Mouse (Mus musculus) erythroblast, embryonic 14.5 days (primary cell): ENCODE data around the gene Ccl26. TPM values are rescaled to one million over a fixed set of nuclear protein-coding genes. Genes with fewer than 3 reads are reported as not detected.

ENCODE experiments used
- H3K27me3 ChIP-seq: 2 replicates; pipeline ENCODE4 v1.6.1; 2012; ENCODE audit warnings: inconsistent platforms; ENCODE audit not compliant: control insufficient read depth
- H3K36me3 ChIP-seq: 2 replicates; pipeline ENCODE4 v1.6.1; 2012; ENCODE audit warnings: mild to moderate bottlenecking, inconsistent platforms; ENCODE audit not compliant: control insufficient read depth
- H3K4me1 ChIP-seq: 2 replicates; pipeline ENCODE4 v1.6.1; 2012; ENCODE audit warnings: inconsistent platforms; ENCODE audit not compliant: control insufficient read depth
- H3K4me3 ChIP-seq: replicated peaks from 2 replicates; pipeline ENCODE3; 2012; ENCODE audit warnings: moderate library complexity, mild to moderate bottlenecking, inconsistent platforms
- H3K9me3 ChIP-seq: 2 replicates; pipeline ENCODE4 v1.6.1; 2012; ENCODE audit warnings: low read length, inconsistent platforms, mixed read lengths; ENCODE audit not compliant: control insufficient read depth
- GATA1 ChIP-seq: IDR thresholded peaks from 2 replicates; pipeline ENCODE4 v1.6.1; 2012; ENCODE audit warnings: low read length, inconsistent platforms, mixed read lengths
- TAL1 ChIP-seq: IDR thresholded peaks from 3 replicates; pipeline ENCODE4 v1.6.1; 2012; ENCODE audit warnings: low read length, inconsistent platforms, mixed read lengths
- polyA plus RNA-seq: library from polyadenylated mRNA; stranded (reverse); fragments of >175 nt; gene quantifications from 2 replicates; pipeline ENCODE4 v1.2.3, GENCODE M21; 2012

Ccl26 gene
- polyA plus RNA-seq, 1 experiment: not detected

- no peak for TF ChIP-seq GATA1
- TF ChIP-seq TAL1: no peak
Observed at GRCm38 (mm10) chr5:135544865-135545797, 18.2 kb downstream of the Ccl26 start, which contains the start of gene Hip1. TSS of gene Hip1 (minus strand) at chr5:135545120.

GRCm38 (mm10) chr5:135544032-135544558, 19.3 kb downstream of the Ccl26 start:
- TF ChIP-seq GATA1: no peak
- no peak for TF ChIP-seq TAL1
- Histone ChIP-seq H3K36me3 (no peaks in the 10 kb centered on the region), H3K27me3 (peaks cover 26% of the 10 kb centered on the region), H3K4me3 (no peak overlapping the region), H3K9me3 (no peaks in the 10 kb centered on the region), H3K4me1 (peaks cover 20% of the 10 kb centered on the region)

More at GRCm38 (mm10) chr5:135544865-135545797, 18.2 kb downstream of the Ccl26 start, which contains the start of gene Hip1:
- Histone ChIP-seq H3K36me3 (no peaks in the 10 kb centered on the region), H3K27me3 (peaks cover 26% of the 10 kb centered on the region), H3K4me1 (peaks cover 20% of the 10 kb centered on the region), H3K4me3 (peak within 1 kb of the TSS; percentile 61), H3K9me3 (no peaks in the 10 kb centered on the region)

GRCm38 (mm10) chr5:135537794-135538214, 25.6 kb downstream of the Ccl26 start:
- Histone ChIP-seq H3K9me3 (no peaks in the 10 kb centered on the region), H3K4me3 (no peak overlapping the region), H3K4me1 (peaks cover 9% of the 10 kb centered on the region), H3K27me3 (no peaks in the 10 kb centered on the region), H3K36me3 (no peaks in the 10 kb centered on the region)
- no peak for TF ChIP-seq TAL1
- no peak for TF ChIP-seq GATA1

GRCm38 (mm10) chr5:135537326-135537725, 26.0 kb downstream of the Ccl26 start:
- TF ChIP-seq TAL1 (no peak), GATA1 (no peak)
- H3K9me3 ChIP-seq: no peaks in the 10 kb centered on the region
- no peaks in the 10 kb centered on the region for H3K27me3 ChIP-seq
- H3K36me3 ChIP-seq: no peaks in the 10 kb centered on the region
- peaks cover 9% of the 10 kb centered on the region for H3K4me1 ChIP-seq
- H3K4me3 ChIP-seq: no peak overlapping the region

- TF ChIP-seq GATA1: no peak
- TF ChIP-seq TAL1: no peak
- no peak overlapping the region for H3K4me3 ChIP-seq
- no peaks in the 10 kb centered on the region for H3K36me3 ChIP-seq
- peaks cover 5% of the 10 kb centered on the region for H3K4me1 ChIP-seq
- no peaks in the 10 kb centered on the region for H3K27me3 ChIP-seq
- no peaks in the 10 kb centered on the region for H3K9me3 ChIP-seq
Observed at GRCm38 (mm10) chr5:135535867-135536266, 27.5 kb downstream of the Ccl26 start.

- TF ChIP-seq TAL1: no peak
- no peak for TF ChIP-seq GATA1
- Histone ChIP-seq H3K9me3 (no peaks in the 10 kb centered on the region), H3K36me3 (no peaks in the 10 kb centered on the region)
Observed at GRCm38 (mm10) chr5:135533431-135533830, 29.9 kb downstream of the Ccl26 start.

GRCm38 (mm10) chr5:135531306-135531845, 32.0 kb downstream of the Ccl26 start:
- Histone ChIP-seq H3K4me1 (no peaks in the 10 kb centered on the region), H3K9me3 (no peaks in the 10 kb centered on the region)

More at GRCm38 (mm10) chr5:135533431-135533830, 29.9 kb downstream of the Ccl26 start:
- no peaks in the 10 kb centered on the region for H3K27me3 ChIP-seq
- H3K4me3 ChIP-seq: no peak overlapping the region
- peaks cover 2% of the 10 kb centered on the region for H3K4me1 ChIP-seq

GRCm38 (mm10) chr5:135529964-135530363, 33.4 kb downstream of the Ccl26 start:
- H3K36me3 ChIP-seq: no peaks in the 10 kb centered on the region
- no peak for TF ChIP-seq GATA1
- no peak for TF ChIP-seq TAL1
- H3K9me3 ChIP-seq: no peaks in the 10 kb centered on the region
- H3K27me3 ChIP-seq: no peaks in the 10 kb centered on the region
- H3K4me3 ChIP-seq: no peak overlapping the region
- no peaks in the 10 kb centered on the region for H3K4me1 ChIP-seq

More at GRCm38 (mm10) chr5:135531306-135531845, 32.0 kb downstream of the Ccl26 start:
- no peak for TF ChIP-seq TAL1
- TF ChIP-seq GATA1: no peak
- Histone ChIP-seq H3K36me3 (no peaks in the 10 kb centered on the region), H3K4me3 (no peak overlapping the region), H3K27me3 (no peaks in the 10 kb centered on the region)

- Histone ChIP-seq H3K36me3 (no peaks in the 10 kb centered on the region), H3K4me3 (no peak overlapping the region), H3K9me3 (no peaks in the 10 kb centered on the region), H3K27me3 (no peaks in the 10 kb centered on the region), H3K4me1 (no peaks in the 10 kb centered on the region)
- TF ChIP-seq TAL1 (no peak), GATA1 (no peak)
Observed at GRCm38 (mm10) chr5:135529310-135529709, 34.1 kb downstream of the Ccl26 start.
